In the genomic region with DNA sequence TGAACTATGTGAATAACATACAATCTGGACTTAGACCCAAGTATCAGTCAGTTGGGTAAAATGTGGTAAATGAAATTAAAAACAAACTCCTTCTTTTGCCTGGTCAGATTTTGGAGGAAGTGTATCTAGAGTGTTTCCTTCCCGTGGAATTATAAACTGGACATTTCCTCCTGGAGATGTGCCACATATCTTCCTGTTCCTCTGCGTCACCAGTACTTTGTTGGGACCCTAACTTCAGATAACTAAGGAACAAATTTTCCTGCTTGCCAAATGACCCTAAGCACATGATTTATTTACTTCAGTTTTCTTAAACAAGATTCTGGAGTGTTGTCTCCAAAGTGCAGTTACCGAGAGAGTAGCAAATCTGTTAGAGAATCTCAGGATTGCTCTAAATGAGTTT, we compare ENCODE assay signal across 25 mouse cellular contexts. TPM values are rescaled to one million over a fixed set of nuclear protein-coding genes. Genes with fewer than 3 reads are reported as not detected.
"Had no signal": no experiment of that assay in that cellular context is flagged by ENCODE, and none has a peak within 500 bp of the region (broad histone marks: within the 10 kb centered on the region; RNA-seq: fewer than 3 reads in every experiment).

No protein-coding gene starts in this region.

- H3K27ac ChIP-seq: limb, embryonic 10.5 days; limb, embryonic 13.5 days; liver, embryonic 13.5 days had no signal

- H3K4me1 ChIP-seq: limb, embryonic 10.5 days; limb, embryonic 13.5 days; liver, embryonic 13.5 days had no signal

- H3K9me3 ChIP-seq: limb, embryonic 10.5 days; limb, embryonic 13.5 days; liver, embryonic 13.5 days had no signal

- H3K4me3 ChIP-seq: limb, embryonic 10.5 days; limb, embryonic 13.5 days; liver, embryonic 13.5 days had no signal

- H3K9ac ChIP-seq: limb, embryonic 13.5 days; liver, embryonic 13.5 days had no signal

- ATAC-seq: intestine, postnatal 0 days had no signal

- DNase-seq: liver; liver, embryonic 13.5 days; midbrain, embryonic 14.5 days; thymus, adult 2 months; thymus, postnatal 14 days; thymus, postnatal 4 days had no signal

- H3K4me2 ChIP-seq: limb, embryonic 13.5 days; liver, embryonic 13.5 days; midbrain, embryonic 11.5 days had no signal

- H3K27me3 ChIP-seq: limb, embryonic 13.5 days; liver, embryonic 13.5 days had no signal

- H3K36me3 ChIP-seq: limb, embryonic 10.5 days; limb, embryonic 13.5 days; liver, embryonic 13.5 days had no signal

RNA-seq across cellular contexts. Expression of a gene that starts 9.9 kb away (rescaled TPM):
- total RNA-seq: layer of hippocampus, adult 18-20 months; layer of hippocampus, postnatal 25 days; left cerebral cortex, adult 18-20 months; left cerebral cortex, postnatal 25 days; megakaryocyte progenitor cell, adult 5-6 weeks; megakaryocyte-erythroid progenitor cell, adult 5-6 weeks; midbrain, postnatal 0 days had no signal
- polyA plus RNA-seq: intestine, embryonic 14.5 days; intestine, postnatal 0 days; kidney, embryonic 14.5 days; limb, embryonic 10.5 days; limb, embryonic 13.5 days; liver, embryonic 13.5 days; liver, embryonic 16.5 days; midbrain, embryonic 11.5 days; midbrain, embryonic 14.5 days; midbrain, postnatal 0 days; neural tube, embryonic 11.5 days; neural tube, embryonic 14.5 days; small intestine, adult 2 months; spleen, adult 2 months; stomach, embryonic 16.5 days; thymus, adult 2 months had no signal

RNA-seq across cellular contexts. Expression of a gene that starts 28.7 kb away (rescaled TPM):
- total RNA-seq: layer of hippocampus, adult 18-20 months; layer of hippocampus, postnatal 25 days; left cerebral cortex, adult 18-20 months; left cerebral cortex, postnatal 25 days; megakaryocyte progenitor cell, adult 5-6 weeks; megakaryocyte-erythroid progenitor cell, adult 5-6 weeks; midbrain, postnatal 0 days had no signal
- polyA plus RNA-seq: intestine, embryonic 14.5 days; intestine, postnatal 0 days; kidney, embryonic 14.5 days; limb, embryonic 10.5 days; limb, embryonic 13.5 days; liver, embryonic 13.5 days; liver, embryonic 16.5 days; midbrain, embryonic 11.5 days; midbrain, embryonic 14.5 days; midbrain, postnatal 0 days; neural tube, embryonic 11.5 days; neural tube, embryonic 14.5 days; small intestine, adult 2 months; spleen, adult 2 months; stomach, embryonic 16.5 days; thymus, adult 2 months had no signal

RNA-seq across cellular contexts. Expression of a gene that starts 36.5 kb away (rescaled TPM):
- total RNA-seq: layer of hippocampus, adult 18-20 months; layer of hippocampus, postnatal 25 days; left cerebral cortex, adult 18-20 months; left cerebral cortex, postnatal 25 days; megakaryocyte progenitor cell, adult 5-6 weeks; megakaryocyte-erythroid progenitor cell, adult 5-6 weeks; midbrain, postnatal 0 days had no signal
- polyA plus RNA-seq: intestine, embryonic 14.5 days; intestine, postnatal 0 days; kidney, embryonic 14.5 days; limb, embryonic 10.5 days; limb, embryonic 13.5 days; liver, embryonic 13.5 days; liver, embryonic 16.5 days; midbrain, embryonic 11.5 days; midbrain, embryonic 14.5 days; midbrain, postnatal 0 days; neural tube, embryonic 11.5 days; neural tube, embryonic 14.5 days; small intestine, adult 2 months; spleen, adult 2 months; stomach, embryonic 16.5 days; thymus, adult 2 months had no signal

RNA-seq across cellular contexts. Expression of a gene that starts 41.0 kb away (rescaled TPM):
- total RNA-seq: layer of hippocampus, adult 18-20 months; layer of hippocampus, postnatal 25 days; left cerebral cortex, adult 18-20 months; left cerebral cortex, postnatal 25 days; megakaryocyte progenitor cell, adult 5-6 weeks; megakaryocyte-erythroid progenitor cell, adult 5-6 weeks; midbrain, postnatal 0 days had no signal
- polyA plus RNA-seq: intestine, embryonic 14.5 days; intestine, postnatal 0 days; kidney, embryonic 14.5 days; limb, embryonic 10.5 days; limb, embryonic 13.5 days; liver, embryonic 13.5 days; liver, embryonic 16.5 days; midbrain, embryonic 11.5 days; midbrain, embryonic 14.5 days; midbrain, postnatal 0 days; neural tube, embryonic 11.5 days; neural tube, embryonic 14.5 days; small intestine, adult 2 months; spleen, adult 2 months; stomach, embryonic 16.5 days; thymus, adult 2 months had no signal

RNA-seq across cellular contexts. Expression of a gene that starts 49.3 kb away (rescaled TPM):
- total RNA-seq: layer of hippocampus, adult 18-20 months; layer of hippocampus, postnatal 25 days; left cerebral cortex, adult 18-20 months; left cerebral cortex, postnatal 25 days; megakaryocyte progenitor cell, adult 5-6 weeks; megakaryocyte-erythroid progenitor cell, adult 5-6 weeks; midbrain, postnatal 0 days had no signal
- polyA plus RNA-seq: intestine, embryonic 14.5 days; intestine, postnatal 0 days; kidney, embryonic 14.5 days; limb, embryonic 10.5 days; limb, embryonic 13.5 days; liver, embryonic 13.5 days; liver, embryonic 16.5 days; midbrain, embryonic 11.5 days; midbrain, embryonic 14.5 days; midbrain, postnatal 0 days; neural tube, embryonic 11.5 days; neural tube, embryonic 14.5 days; small intestine, adult 2 months; spleen, adult 2 months; stomach, embryonic 16.5 days; thymus, adult 2 months had no signal
